Mouse (Mus musculus) thymus, postnatal 25 days (tissue): ENCODE results near the gene Nlk.
A peak's percentile ranks its signal among the peaks of the same experiment; 100 is the strongest.
"Not testable (repeated sequence)": the region's sequence is repeated elsewhere in the genome, so short reads cannot be mapped to it uniquely, and the experiment has no call there.

Experiments
- DNase-seq: peaks from one replicate; pipeline ENCODE4 v3.0.0; 2022

Nlk gene

DNA sequence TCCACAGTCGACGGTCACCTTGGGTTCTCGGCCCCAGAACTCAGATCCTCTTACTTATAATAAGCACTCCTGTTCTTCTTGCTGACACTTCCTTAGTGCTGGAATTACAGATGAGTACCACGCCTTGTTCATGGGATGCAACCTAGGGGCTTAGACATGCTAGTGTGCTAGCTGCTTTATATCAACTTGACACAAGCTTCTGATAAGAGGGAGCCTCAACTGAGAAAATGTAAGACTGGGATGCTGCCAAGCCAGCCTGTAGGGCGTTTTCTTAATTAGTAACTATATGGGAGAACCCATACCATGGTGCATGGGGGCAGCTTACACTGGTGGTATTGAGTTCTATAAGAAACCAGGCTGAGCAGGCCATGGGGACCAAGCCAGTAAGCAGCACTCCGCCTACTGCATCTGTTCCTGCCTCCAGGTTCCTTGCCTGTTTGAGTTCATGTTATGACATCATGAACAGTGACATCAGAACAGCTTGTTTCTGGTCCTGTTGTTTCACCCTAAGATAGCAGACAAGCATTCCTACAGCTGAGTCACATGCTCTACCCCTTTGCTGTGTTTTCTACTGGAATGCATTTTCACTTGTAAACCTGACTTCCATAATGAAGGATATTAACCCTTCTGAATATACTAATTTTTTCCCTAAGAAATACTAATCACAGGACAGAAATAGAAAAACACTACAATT lies 102.8 kb downstream of the Nlk start:
- DNase-seq = no peak

DNA sequence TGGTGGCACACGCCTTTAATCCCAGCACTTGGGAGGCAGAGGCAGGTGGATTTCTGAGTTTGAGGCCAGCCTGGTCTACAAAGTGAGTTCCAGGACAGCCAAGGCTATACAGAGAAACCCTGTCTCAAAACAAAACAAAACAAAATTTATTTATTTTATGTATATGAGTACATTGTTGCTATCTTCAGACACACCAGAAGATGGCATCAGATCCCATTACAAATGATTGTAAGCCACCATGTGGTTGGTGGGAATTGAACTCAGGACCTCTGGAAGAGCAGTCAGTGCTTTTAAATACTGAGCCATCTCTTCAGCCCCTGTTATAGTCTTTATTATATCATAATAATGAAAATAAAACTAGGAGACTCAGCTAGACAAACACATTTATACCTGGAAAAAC lies 109.5 kb downstream of the Nlk start:
- not testable (repeated sequence) for DNase-seq

DNA sequence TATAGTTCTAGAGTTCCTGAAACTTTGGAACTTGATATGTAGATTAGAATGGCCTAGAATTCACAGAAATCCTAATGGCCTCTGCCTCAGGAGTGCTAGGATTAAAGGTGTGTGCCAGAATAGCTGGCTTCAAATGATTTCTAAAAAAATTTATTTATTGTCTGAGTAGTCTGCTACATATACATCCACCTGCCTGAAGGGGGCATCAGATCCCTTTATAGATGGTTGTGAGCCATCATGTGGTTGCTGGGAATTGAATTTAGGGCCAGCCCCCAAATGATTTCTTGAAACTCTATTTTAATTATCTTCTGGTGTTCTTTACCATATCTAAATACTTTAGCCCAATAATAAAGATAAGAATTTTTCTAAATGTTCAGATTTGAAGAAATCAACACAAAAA lies 111.1 kb downstream of the Nlk start:
- no peak for DNase-seq

DNA sequence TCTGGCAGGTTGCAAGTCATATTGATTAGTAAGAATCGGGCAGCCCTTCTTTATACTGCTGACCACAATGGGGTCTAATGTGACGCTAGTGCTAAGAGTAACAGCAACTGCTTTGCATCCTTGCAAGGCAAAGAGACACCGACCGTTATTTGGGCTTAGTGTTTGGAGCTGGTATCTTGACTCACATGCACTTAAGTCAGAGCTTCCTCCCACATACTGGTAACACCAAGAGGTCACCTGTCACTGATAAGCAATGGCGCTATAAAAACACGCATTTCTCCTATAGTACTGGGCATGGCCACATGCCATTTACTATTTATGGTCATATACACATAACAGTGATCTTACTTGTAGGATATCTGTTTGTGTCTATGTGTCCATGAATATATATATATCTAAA lies 114.3 kb downstream of the Nlk start:
- DNase-seq = no peak

DNA sequence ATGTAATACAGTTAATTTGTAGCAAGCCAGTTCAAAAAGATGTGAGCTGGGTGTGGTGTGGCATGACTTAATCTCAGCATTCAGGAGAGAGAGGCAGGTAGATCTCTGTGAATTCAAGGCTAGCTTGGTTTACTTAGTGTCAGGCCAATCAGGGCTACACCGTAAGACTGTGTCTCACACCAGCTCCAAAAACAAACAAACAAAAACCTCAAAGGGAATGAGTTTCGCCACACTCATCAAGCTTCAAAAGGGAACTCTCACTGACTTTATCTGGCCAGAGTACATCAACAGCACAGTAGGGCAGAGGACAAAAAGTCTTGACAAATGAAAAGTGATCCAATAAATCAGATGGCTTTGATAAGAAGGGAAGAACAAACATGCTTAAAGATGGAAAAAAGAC lies 122.2 kb downstream of the Nlk start:
- no peak for DNase-seq

DNA sequence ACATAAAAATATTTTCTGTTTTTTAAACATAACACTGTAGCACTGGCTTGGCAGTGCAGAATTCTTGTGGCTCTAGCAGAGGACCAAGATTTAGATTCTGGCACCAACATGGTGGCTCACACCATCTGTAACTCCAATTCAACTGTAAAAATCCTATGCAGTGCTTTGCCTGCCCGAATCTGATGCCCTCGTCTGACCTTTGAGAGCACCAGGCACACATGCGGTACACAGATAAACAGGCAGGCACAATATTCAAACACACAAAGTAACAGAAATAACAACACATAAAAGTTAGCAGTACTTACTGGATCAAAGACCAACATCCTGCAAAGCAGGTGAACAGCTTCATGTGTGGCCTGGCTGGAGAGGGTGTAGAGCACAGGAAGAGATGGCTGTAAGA lies 122.6 kb downstream of the Nlk start:
- DNase-seq = no peak

DNA sequence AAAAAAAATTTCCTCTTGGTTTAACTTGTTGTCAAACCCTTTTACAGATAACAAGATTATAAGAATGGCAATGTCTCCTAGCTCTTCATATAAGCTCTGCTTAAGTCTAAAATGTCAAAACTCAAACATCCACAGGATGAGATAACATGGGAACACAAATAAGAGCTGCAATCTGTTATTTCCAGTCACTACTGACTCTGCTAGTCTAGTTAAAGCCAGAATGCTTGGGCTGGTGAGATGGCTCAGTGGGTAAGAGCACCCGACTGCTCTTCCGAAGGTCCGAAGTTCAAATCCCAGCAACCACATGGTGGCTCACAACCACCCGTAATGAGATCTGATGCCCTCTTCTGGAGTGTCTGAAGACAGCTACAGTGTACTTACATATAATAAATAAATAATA lies 123.1 kb downstream of the Nlk start:
- DNase-seq = not testable (repeated sequence)

DNA sequence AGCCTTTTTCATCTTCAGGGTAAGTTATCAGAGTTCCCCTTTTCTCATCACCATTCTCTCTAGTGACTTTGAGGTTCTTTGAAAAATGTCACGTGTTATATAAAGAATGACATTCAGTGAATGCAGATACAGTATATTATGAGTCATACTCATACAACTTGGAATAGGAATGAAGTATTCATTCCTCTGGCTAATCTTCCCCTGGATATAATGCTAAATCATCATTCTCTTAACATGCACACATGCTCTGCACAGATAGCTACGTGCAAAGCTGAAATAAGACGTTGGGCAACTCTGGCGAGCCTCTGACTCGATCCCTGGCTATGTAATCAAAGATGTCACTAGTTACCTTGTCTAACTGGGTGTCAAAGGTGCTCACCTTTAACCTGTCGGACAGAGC lies 125.3 kb downstream of the Nlk start:
- no peak for DNase-seq

DNA sequence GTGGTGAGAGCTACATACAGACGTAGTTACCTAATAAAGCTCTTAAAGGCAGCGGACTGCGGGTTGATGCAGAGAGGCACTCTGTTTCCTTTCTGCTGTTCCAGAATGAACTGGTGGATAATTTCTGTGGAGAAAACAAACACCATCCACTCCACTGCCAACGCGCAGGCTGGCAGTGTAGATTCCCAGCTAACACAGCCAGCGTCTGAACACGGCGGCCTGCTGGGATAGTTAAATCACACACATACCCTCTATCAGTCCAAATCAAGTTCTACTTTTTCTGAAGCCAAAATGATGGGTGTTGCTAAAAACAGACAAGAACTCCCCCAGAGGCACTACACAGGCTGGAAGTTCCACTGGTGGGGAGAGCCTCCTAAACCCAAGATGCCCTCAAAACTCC lies 125.7 kb downstream of the Nlk start:
- DNase-seq = no peak

DNA sequence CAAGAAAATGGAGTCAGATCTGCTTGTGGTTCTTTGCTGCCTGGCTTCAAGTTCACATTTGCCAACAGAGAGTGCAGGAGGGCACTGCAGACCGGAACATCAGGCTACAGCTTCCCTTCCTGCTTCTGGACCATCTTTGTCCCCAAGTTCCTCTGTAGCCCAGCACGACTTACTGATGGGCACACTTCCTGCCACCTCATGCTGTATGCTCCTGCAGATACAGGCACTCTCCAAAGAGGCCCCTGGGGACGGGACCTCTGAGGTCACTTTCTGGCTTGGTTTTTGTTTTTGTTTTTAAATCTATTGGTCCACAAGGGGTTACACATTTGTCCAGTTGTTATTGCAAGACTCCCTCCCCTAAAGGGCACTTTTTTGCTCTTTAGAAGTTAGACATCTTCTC lies 127.4 kb downstream of the Nlk start:
- DNase-seq = no peak

DNA sequence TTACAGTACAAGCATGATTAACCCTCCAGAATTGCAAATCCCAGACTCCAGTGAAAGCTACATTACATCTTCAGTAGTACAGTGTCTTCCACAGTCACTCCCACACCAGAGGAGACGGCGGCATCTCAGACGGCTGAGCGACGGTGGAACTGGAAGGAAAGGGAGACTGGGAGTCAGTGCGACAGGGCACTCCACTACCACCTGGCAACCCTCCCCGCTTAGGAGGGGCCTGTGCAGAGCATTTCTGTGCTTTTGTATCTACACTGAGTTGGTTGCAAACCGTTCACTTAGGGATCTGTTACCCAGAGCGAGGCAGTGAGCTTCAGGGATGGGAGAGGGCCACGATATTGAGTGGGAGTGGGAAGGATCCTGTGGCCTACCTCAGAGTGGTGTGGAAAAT lies 128.3 kb downstream of the Nlk start:
- no peak for DNase-seq

DNA sequence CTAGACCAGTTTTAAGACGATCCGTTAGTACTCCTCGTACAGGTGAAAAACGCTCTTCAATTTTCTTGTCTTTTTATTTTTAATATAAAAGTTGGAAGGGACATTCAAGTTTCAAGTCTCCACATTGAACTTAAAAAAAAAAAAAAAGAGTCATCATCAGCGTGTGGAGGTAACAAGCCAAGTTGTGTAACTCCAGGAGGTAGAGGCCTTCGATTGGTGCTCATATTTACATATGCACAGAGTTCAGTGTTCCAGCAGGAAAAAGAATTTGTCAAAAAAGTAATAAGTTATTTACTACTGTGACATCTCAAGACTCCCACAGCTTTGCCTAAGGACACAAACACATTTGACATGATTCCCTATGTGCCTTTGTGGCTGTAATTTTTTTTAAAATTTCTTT lies 129.6 kb downstream of the Nlk start:
- DNase-seq = no peak

DNA sequence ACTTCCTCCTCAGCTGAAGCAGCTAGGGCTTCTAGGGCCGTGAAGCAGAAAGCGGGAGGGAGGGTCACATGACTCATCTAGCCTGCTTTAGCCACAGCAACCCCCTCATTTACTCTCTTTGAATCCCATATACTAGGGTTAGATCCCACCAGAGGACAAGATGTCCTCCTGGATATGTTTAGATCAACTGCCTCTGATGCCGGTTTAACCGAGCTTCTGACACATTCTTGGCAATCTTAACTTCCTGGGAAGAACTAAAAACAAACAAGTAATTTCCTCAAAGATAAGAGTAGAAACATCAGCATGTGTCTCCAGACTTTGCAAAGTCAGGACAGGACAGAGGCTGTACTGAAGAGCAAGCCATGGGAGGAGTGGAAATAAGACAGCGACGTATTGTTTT lies 130.4 kb downstream of the Nlk start:
- DNase-seq = no peak

DNA sequence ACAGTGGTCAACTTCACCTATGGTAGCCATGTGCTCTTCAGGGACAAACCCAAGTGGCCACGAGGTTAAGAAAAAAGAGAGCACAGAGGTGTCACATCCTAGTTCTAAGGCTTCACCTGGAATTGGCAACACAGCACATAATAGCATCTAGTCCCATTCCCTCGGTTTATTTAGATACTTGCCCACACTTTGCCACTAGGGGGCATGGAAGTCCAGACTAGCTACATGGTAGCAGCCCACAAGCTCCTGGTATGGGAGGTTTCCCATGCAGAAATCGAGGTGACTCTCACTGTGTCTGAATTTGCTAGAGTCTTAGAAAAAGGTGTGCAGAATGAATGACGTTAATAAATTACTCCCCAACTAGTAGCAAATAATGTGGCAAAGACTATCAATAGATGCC lies 136.7 kb downstream of the Nlk start:
- peak; percentile 73 for DNase-seq

DNA sequence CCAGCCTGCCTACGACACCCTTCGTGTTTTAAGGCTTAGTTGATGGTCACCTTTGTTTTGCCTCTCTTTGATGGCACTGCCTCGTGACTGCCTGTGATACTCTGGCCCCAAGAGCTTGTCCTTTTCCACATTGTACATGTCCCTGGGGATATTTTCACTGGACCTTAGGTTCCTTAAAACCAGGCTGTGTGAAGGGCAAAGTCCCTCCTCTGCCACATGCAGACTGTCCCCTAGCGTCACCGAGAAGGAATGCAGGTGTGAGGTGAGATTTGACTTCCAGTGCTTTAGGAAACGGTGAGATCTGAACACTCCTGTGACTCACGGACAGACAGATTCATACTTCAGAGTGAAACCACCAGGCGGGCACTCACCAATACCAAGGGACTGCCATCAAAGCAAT lies 139.9 kb downstream of the Nlk start:
- no peak for DNase-seq

DNA sequence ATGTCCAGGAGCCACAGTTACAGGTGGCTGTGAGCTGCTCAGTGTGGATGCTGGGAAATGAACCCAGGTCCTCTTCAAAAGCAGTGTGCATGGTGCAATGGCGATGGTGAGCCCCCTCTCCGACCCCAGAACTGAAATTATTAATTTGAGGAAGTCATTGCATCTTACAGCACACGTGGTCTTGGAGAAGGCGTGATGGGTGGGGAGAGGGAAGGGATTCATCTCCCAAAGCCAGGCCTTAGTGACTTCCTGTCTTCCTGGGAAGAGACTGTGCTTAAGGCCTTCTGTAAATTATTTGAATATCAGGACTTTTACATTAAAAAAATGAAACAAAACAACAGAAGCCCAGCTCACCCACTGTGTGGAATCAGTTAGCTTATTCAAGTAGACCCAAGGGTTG lies 141.1 kb downstream of the Nlk start:
- DNase-seq = no peak

DNA sequence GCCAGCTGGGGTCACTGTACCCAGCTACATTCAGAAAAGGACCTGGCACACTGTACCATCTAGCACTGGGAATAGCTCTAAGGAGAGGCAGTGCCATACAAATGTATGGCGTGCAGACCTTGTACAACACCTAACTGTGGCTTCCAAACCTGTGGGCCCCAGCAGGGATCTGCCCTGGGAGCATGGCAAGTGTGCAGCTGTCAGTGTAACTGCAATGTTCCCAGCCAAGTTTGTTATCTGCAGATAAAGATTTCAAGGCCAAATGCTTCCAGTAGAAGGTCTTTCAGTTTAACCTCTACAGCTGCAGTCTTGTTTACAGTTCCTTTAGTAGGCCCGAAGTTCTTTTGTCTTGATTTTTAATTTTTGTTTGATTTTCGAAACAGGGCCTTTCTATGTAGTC lies 141.6 kb downstream of the Nlk start:
- DNase-seq = no peak

DNA sequence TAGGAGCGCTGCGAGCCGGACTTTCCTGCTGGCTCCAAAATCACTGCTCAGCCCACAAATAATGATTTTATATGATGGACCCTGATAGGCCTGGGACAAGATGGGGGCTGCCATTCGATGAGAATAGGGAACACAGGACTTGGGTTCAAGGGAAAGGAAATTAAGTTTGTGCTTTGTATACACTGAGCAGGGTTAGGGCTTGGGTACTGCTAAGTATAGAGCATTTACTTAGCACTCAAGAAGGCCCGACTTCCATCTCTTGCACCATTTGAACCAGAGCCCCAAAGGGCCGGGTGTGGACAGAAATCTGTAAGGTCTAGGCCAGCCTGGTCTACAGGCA lies 146.1 kb downstream of the Nlk start:
- no peak for DNase-seq

DNA sequence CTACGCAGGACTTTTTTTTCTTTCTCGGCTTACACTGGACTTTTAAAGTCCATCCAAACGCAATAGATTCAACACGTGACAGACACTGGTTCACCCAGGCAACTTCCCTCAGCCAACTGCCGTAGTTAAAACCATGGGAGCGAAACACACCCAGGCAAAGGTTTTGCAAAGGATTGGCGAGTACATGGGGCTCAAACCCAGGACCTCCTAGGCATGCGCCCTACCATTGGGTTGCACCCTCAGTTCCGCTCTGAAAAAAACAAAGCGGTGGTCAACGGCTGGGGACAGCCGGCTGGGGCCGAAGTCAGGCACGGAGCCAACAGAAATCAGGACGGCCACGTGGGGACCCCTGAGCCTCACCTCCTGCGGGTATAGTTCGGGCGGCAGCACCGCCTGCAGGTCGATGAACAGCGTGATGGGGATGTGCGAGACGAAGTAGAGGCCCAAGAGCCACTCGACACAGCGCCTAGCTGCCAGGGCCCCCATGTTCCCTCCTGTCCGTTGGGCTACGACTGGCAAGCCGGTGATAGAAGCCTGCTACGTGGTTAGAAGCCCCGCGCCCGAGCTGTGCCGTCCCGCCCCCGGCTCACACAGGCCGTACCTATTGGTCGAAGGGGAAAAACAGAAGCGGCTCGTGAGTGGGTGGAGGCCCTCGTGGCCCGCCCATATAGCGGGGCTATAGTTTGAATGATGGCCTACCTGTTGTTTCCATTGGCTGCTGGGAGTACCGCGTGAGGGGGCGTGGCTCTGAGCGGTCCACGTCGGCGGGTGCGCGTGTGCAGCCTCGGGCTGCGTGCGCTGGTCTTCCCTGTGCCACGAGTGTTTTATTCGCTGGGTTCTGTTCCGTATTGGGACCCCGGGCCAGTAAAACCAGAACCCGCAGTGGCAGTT lies 146.8 kb downstream of the Nlk start, which contains the start of gene Tmem97:
Gene Tmem97, minus strand, starts transcription at position 610 of the 891 bp plus-strand sequence.
- peak; percentile 93 for DNase-seq

DNA sequence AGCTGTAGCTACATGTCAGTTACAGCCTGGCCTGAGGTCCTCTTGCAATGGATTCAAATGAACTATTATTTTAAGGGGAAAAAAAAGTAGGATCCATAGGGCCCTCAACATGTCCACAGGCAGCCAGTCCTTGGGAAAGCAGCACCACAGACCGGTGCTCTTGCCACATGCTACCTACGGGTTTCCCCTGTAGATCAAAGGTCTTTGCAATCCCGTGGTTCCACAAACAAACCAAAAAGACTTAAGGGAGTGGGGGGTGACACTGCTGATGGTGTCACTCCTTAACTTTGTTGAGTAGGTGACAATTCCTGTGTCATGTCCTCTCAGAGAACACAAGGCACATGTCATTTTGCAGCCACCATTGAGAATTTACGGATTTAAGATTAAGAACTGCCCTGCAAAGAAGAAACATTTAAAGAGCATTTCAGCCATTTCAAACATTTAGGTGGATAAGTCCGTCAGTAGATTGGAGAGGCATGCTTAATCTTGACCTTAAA lies 147.6 kb downstream of the Nlk start:
- no peak for DNase-seq

DNA sequence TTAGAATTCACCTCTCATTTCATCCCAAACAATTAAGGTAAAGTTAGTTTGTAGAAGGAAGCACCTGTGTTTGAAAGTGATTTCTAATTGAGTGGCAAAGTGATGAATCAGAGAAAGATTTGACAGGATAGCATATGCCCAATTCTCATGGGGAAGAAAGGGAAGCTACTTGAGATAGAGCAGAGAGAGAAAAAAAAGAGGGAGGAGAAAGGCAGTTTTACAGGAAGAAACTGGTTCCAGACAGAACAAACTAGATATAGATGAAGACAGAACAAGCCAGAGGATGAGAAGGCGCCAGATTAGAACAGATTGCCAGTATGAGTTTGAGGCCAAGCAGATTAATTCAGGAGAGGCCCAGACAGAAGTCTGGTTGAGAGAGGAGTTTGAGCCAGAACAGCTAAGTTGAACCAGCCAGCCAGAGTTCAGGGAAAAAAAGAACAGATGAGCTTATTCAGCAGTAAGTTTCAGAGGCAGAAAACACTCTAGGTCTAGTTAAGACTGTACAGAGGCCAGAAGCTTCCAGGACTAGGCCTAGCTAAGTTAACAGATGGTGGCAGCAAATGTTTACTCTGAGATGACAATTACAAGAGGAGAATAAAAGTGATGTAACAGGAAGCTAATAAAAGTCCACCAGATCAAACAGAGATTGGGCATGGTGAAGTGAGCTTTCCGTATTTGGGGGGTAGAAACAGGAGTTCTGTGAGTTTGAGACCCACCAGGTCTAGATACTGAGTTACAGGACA lies 149.3 kb downstream of the Nlk start:
- no peak for DNase-seq

DNA sequence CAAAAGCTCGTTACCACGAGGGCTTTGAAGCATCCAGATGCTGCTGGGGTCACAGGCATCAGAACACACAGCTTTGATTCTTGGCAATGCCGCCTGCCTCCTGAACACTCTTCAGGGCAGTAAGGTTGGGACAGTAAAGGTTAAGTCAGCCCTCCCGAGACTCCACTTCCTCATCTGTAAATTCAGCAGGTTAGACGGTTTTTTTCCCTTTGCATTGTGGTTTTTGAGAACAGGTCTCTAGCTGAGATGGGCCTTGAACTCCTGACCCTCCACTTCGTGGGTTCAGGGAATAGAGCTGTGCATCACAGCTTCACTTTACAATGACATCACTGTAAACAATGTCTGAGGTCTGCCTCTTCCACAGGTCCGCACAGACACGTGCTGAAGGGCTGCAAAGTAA lies 152.0 kb downstream of the Nlk start:
- DNase-seq = no peak

DNA sequence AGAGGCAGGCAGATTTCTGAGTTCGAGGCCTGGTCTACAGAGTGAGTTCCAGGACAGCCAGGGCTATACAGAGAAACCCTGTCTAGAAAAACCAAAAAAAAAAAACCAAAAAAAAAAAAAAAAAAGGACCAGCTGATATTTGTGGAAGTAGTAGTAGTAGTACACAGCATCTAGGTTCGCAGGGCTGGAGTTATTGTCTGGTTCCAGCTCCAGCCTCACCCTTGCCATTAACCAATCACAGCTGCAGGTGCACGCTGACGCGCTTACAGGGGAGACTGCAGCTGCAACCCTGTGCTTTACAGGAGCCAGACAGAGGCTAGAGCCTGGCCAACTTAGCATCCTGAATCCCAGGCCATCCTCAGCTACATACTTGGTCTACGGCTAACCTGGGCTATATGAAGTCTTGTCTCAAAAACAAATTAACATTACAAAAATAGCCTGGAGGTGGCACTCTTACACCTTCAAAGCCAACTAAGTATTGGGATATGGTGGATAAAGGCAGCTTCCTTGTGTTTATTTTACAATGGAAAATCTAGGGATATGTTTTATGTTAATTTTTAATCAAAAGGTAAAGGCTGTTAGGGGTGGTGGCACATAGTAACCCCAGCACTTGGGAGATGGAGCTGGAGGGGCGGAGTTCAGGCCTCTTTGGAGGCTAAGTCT lies 152.6 kb downstream of the Nlk start:
- no peak for DNase-seq
